Mouse (Mus musculus) testis, adult 2 months (tissue): Measurements from ENCODE around the gene Pmpcb. TPM values are rescaled to one million over a fixed set of nuclear protein-coding genes. Genes with fewer than 3 reads are reported as not detected.

ENCODE experiments used
- H3K27ac ChIP-seq: fragments of 200-500 bp; 2 replicates; pipeline ENCODE4 v1.5.1; 2012; ENCODE audit warnings: low read depth, low read length; ENCODE audit not compliant: control insufficient read depth, insufficient read depth
- H3K27me3 ChIP-seq: fragments of 200-500 bp; 2 replicates; pipeline ENCODE4 v1.6.1; 2012; ENCODE audit warnings: mild to moderate bottlenecking, low read length, moderate library complexity; ENCODE audit not compliant: control insufficient read depth, insufficient read depth
- H3K36me3 ChIP-seq: fragments of 200-500 bp; 2 replicates; pipeline ENCODE4 v1.6.1; 2012; ENCODE audit warnings: mild to moderate bottlenecking, low read length; ENCODE audit not compliant: control insufficient read depth, insufficient read depth
- H3K4me1 ChIP-seq: fragments of 200-500 bp; 2 replicates; pipeline ENCODE4 v1.6.1; 2012; ENCODE audit warnings: low read length; ENCODE audit not compliant: control insufficient read depth, insufficient read depth
- H3K4me3 ChIP-seq: fragments of 200-500 bp; 2 replicates; pipeline ENCODE4 v1.5.1; 2012; ENCODE audit warnings: low read depth, mild to moderate bottlenecking, low read length, moderate library complexity, mixed read lengths; ENCODE audit not compliant: control insufficient read depth
- CTCF ChIP-seq: fragments of 200-500 bp; IDR thresholded peaks from 2 replicates; pipeline ENCODE4 v1.5.1; 2012; ENCODE audit warnings: low read depth, mild to moderate bottlenecking, inconsistent platforms, low read length, moderate library complexity; ENCODE audit not compliant: control insufficient read depth, insufficient read depth, insufficient replicate concordance
- POLR2A ChIP-seq: fragments of 200-500 bp; IDR thresholded peaks from 2 replicates; pipeline ENCODE4 v1.6.1; 2012; ENCODE audit warnings: low read depth, mild to moderate bottlenecking, inconsistent platforms, low read length, moderate library complexity; ENCODE audit not compliant: control insufficient read depth
- polyA plus RNA-seq: library from polyadenylated mRNA; depleted of rRNA; stranded (reverse); fragments of >200 nt; gene quantifications from 2 replicates; pipeline ENCODE4 v1.2.3, GENCODE M21; 2012; rRNA removed

Pmpcb gene
- polyA plus RNA-seq, 1 experiment, result 86.0 TPM

GRCm38 (mm10) chr5:21804837-21805236, 67.9 kb downstream of the Pmpcb start:
- Histone ChIP-seq H3K27me3 (no peaks in the 10 kb centered on the region), H3K4me3 (no peak overlapping the region), H3K36me3 (no peaks in the 10 kb centered on the region), H3K27ac (no peak overlapping the region), H3K4me1 (no peaks in the 10 kb centered on the region)
- no peak for TF ChIP-seq CTCF
- TF ChIP-seq POLR2A, result no peak

Other genes with a start within 250 kb of the Pmpcb start
- gene Lrrc17, start 193.6 kb upstream of the Pmpcb start, polyA plus RNA-seq, result 0.99 and 1.2 TPM in 2 replicates
- 84.2 and 92.2 TPM in 2 replicates for gene Fbxl13, start 91.5 kb upstream of the Pmpcb start, polyA plus RNA-seq
- 8.9 and 9.3 TPM in 2 replicates for gene Armc10, start 91.3 kb upstream of the Pmpcb start, polyA plus RNA-seq
- gene Napepld, start 35.7 kb upstream of the Pmpcb start, polyA plus RNA-seq, result 13.5 and 14.4 TPM in 2 replicates
- gene Dnajc2, start 48.1 kb downstream of the Pmpcb start, polyA plus RNA-seq, result 52.7 and 53.3 TPM in 2 replicates
- 169 and 174 TPM in 2 replicates for gene Psmc2, start 48.1 kb downstream of the Pmpcb start, polyA plus RNA-seq
- 0.04 TPM in 1 of 2 replicates, not detected in the other for gene Slc26a5, start 128.5 kb downstream of the Pmpcb start, polyA plus RNA-seq